Mouse (Mus musculus): ENCODE results near the gene Igsf11. TPM values are rescaled to one million over a fixed set of nuclear protein-coding genes. Genes with fewer than 3 reads are reported as not detected.
A peak's percentile ranks its signal among the peaks of the same experiment; 100 is the strongest.
"Not testable (repeated sequence)": the region's sequence is repeated elsewhere in the genome, so short reads cannot be mapped to it uniquely, and the experiment has no call there.

The Igsf11 gene
- total RNA-seq, 2 experiments from 2014 or later = not detected

- no peak for ATAC-seq (replicated peaks; ENCODE audit: low FRiP score, low TSS enrichment, poor library complexity, severe bottlenecking)
Observed at GRCm38 (mm10) chr16:38976151-38976550, 83.7 kb downstream of the Igsf11 start.

DNA sequence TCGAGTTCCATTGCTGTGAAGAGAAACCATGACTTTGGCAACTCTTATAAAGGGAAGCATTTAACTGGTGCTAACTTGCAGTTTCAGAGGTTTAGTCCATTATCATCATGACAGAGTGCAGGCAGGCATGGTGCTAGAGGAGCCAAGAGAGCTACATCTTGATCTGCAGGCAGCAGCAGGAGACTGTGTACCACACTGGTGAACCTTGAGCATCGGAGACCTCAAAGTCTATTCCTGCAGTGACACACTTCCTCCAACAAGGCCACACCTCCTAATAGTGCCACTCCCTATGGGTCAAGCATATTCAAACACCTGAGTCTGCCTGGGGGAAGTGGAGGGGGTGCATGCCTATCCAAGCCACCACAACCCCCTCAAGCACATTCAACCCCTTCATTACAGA is 86.1 kb downstream of the Igsf11 start:
- ATAC-seq (replicated peaks; ENCODE audit: low FRiP score, low TSS enrichment, poor library complexity, severe bottlenecking) = no peak

GRCm38 (mm10) chr16:38980546-38980945 is 88.1 kb downstream of the Igsf11 start:
- ATAC-seq (replicated peaks; ENCODE audit: low FRiP score, low TSS enrichment, poor library complexity, severe bottlenecking) = no peak

DNA sequence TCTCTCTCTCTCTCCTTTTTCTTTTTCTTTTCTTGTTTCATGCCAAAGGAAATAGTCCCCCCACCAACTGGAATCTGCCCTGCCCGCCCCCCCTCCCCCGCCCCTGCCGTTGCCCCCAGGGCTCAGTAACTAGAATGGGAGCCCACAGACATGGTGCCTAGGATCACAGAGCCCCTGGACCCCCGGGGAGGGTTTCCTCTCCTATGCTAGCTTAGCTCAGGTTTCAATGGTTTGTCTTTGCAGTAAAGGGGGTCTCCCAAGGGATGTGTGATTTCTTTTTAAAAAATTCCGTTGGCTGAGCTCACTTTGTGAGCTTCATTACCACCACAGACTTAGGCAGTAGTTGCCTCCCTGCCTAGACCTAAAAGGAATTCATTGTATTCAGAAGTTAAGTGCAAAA is 89.6 kb downstream of the Igsf11 start:
- ATAC-seq (replicated peaks; ENCODE audit: low FRiP score, low TSS enrichment, poor library complexity, severe bottlenecking) = no peak

- ATAC-seq (replicated peaks; ENCODE audit: low FRiP score, low TSS enrichment, poor library complexity, severe bottlenecking) = no peak
Observed at GRCm38 (mm10) chr16:38982508-38983236, 90.2 kb downstream of the Igsf11 start.

- not testable (repeated sequence) for ATAC-seq (replicated peaks; ENCODE audit: low FRiP score, low TSS enrichment, poor library complexity, severe bottlenecking)
Observed at GRCm38 (mm10) chr16:38983850-38984249, 91.4 kb downstream of the Igsf11 start.

DNA sequence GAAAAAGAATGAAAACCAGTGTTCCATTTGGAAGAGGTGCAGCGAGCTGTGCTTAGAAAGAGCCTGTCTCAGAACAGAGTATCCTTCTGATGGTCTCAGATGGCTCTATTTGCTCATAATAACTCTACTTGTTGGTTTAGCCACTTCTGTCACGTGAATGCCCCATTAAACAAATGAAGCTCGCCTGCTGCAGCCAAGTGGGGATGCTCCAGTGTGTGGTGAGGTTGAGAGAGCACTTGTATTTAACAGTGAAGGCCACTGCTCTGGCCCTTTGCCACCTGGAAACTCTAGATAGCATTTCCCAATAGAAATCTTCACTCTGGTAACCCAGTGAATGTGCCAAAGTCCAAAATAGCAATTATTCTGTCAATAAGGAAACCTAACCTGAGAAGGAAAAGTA is 92.9 kb downstream of the Igsf11 start:
- no peak for ATAC-seq (replicated peaks; ENCODE audit: low FRiP score, low TSS enrichment, poor library complexity, severe bottlenecking)

- no peak for ATAC-seq (replicated peaks; ENCODE audit: low FRiP score, low TSS enrichment, poor library complexity, severe bottlenecking)
Observed at GRCm38 (mm10) chr16:38986410-38986809, 93.9 kb downstream of the Igsf11 start.

GRCm38 (mm10) chr16:38993711-38994110 is 101.2 kb downstream of the Igsf11 start:
- ATAC-seq (replicated peaks; ENCODE audit: low FRiP score, low TSS enrichment, poor library complexity, severe bottlenecking) = no peak

- no peak for ATAC-seq (replicated peaks; ENCODE audit: low FRiP score, low TSS enrichment, poor library complexity, severe bottlenecking)
Observed at GRCm38 (mm10) chr16:38998496-38999258, 106.2 kb downstream of the Igsf11 start.

DNA sequence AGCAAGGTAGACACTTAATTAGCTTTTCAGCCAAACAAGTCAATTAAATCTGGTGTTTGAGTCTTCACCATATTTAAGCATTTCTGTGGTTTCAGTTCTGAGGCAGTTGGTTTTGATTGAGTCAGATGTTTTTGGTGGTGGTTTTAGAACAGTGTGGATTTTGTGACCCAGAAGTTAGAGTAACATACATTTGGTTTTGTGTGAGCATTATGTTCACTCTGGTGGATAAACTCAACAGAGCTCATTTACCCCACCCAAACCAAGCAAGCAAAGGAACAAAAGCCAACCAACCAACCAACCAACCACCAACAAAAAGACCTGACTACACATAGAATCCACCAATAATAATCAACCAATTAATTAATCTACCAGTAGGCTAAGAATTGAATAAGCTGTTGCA is 106.8 kb downstream of the Igsf11 start:
- no peak for ATAC-seq (replicated peaks; ENCODE audit: low FRiP score, low TSS enrichment, poor library complexity, severe bottlenecking)

- ATAC-seq (replicated peaks; ENCODE audit: low FRiP score, low TSS enrichment, poor library complexity, severe bottlenecking) = no peak
Observed at GRCm38 (mm10) chr16:39006978-39007377, 114.5 kb downstream of the Igsf11 start.

- ATAC-seq (replicated peaks; ENCODE audit: low FRiP score, low TSS enrichment, poor library complexity, severe bottlenecking) = no peak
Observed at GRCm38 (mm10) chr16:39019449-39019848, 127.0 kb downstream of the Igsf11 start.

GRCm38 (mm10) chr16:39025989-39026736 is 133.7 kb downstream of the Igsf11 start:
- ATAC-seq (replicated peaks; ENCODE audit: low FRiP score, low TSS enrichment, poor library complexity, severe bottlenecking) = no peak

GRCm38 (mm10) chr16:39031350-39031749 is 138.9 kb downstream of the Igsf11 start:
- ATAC-seq (replicated peaks; ENCODE audit: low FRiP score, low TSS enrichment, poor library complexity, severe bottlenecking) = no peak

DNA sequence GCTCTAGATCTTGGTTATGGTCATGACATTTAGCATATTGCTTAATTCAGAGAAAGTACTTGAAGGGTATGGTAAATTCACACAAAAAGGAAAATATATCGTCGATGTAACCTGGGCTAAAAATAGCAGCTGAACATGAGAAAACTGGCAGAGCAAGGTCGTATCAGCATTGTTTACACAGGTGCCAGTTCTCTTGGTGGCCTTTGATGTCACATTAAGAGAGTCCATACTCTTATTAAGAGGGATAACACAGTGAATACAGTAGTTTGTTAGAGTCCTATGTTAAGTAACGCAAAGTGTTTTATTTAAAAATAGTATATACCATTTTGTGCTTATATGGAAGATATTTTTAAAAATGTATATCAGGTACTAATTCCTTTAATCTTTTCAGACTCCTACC is 144.8 kb downstream of the Igsf11 start:
- no peak for ATAC-seq (replicated peaks; ENCODE audit: low FRiP score, low TSS enrichment, poor library complexity, severe bottlenecking)

- ATAC-seq (replicated peaks; ENCODE audit: low FRiP score, low TSS enrichment, poor library complexity, severe bottlenecking) = no peak
Observed at GRCm38 (mm10) chr16:39044381-39044780, 151.9 kb downstream of the Igsf11 start.

DNA sequence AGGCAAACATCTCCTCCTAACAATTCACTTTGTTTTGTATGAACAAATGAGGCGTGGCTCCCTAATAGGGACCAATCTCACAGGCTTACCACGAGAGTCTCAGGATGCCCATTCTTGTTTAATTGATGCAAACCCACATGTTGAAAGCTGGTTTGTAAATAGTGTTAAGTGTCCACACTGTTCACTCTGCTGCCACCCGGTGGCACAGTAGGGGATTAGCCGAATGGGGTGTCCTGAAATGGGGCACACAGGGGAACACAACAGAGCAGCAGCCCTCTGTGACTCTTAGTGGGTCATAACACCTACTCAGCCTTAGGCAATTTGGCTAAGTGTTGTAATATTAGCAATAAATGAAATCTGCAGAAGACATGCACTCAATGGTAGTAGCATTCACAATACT is 156.4 kb downstream of the Igsf11 start:
- peak; percentile 79; the same call in 1 of the 2 replicates for ATAC-seq (replicated peaks; ENCODE audit: low FRiP score, low TSS enrichment, poor library complexity, severe bottlenecking)

DNA sequence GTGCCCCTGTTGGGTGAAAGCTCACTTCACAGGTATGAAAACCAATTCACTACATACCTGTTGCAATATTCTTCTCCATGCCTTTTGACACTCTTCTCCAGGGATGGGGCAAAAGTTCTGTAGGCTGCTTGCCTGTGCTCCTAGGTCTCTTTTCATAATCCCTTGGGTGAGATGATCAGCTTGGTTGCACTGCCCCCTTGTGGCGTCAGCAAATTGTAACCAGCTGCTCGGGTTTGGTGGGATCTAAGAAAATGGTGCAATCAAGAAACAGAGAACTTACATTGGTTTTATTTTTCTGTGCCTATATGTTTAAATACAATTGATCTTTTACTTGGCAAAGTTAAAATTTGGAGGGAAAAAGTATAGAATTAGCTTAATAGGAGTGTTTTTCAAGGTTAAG is 160.5 kb downstream of the Igsf11 start:
- ATAC-seq (replicated peaks; ENCODE audit: low FRiP score, low TSS enrichment, poor library complexity, severe bottlenecking) = 0 out of 2 replicates have a peak, but pooled peaks have one; percentile 55

DNA sequence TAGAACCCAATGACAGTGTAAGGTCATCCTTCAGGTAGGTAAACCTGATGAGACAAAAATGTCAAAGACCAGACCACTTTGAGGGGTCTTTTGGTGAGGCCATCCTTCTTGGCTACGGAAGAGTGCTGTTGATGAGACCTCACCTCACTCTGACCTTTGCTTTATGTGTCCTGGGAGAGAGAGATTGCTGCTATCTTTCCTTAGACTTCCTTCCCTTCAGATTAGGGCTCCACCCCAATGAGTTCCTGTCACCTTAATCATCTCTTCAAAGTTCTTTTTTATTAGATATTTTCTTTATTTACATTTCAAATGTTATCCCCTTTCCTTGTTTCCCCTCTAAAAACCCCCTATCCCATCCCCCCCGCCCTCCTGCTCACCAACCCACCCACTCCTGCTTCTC is 161.3 kb downstream of the Igsf11 start:
- ATAC-seq (replicated peaks; ENCODE audit: low FRiP score, low TSS enrichment, poor library complexity, severe bottlenecking) = no peak
